Mouse (Mus musculus) liver, adult 10 weeks (tissue): ENCODE measurements around the gene Tspan1. TPM values are rescaled to one million over a fixed set of nuclear protein-coding genes. Genes with fewer than 3 reads are reported as not detected.

ENCODE experiments used
- polyA plus RNA-seq: library from polyadenylated mRNA; stranded (reverse); fragments of 350-450 nt; fragmentation: Illumina TruSeq; extraction: RNeasy Lipid Tissue Mini Kit (QIAGEN cat#74804); gene quantifications from one replicate; pipeline ENCODE4 v1.2.3, GENCODE M21; 2014; ENCODE audit warnings: low read depth, low replicate concordance

Tspan1 gene
- not detected for polyA plus RNA-seq

DNA sequence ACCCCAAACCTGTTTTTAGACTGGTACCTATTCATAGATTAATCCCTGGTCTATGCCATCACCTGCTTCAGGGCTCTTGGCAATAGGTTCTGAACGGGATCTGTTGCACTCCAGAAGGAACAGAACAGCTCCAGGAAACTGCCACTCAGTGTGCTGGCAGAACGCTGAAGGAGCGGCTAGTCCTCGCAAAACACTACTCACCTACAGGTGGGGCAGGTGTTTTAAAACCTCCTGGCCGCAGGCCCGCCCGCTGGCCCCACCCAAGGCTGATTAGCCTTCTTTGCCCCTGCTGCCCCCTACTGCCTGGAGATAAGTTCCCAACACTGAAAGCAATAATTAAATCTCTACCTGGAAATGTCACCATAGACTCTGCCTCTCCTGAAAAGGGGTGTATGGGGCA, at the start of gene Tspan1:
Tspan1 (minus strand) TSS at position 198 of the 400 bp plus-strand sequence.

DNA sequence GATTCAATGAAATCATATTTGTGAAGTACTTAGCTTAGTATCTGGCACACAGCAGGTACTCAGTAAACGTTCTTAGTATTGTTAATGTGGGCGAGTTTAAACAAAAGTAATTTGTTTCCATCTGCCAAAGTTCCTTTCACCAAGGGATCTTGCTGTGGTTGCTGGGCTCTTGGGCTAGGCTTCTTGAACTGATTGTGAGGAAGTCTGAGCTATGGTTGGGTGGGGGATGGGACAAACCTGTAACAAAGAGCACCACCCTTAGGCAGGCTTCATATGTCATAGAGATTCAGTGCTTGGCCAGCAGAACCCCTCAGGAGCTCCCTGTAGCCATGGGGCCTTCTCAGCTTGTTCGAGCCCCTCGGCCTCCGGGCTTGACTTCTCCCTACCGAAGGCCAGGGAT, 5.7 kb upstream of the Tspan1 start, which contains the start of the genes 1700042G07Rik and Gm49337:
1700042G07Rik (plus strand) TSS at position 301 of the 400 bp plus-strand sequence.
Gm49337 (plus strand) TSS at position 313 of the 400 bp plus-strand sequence.

DNA sequence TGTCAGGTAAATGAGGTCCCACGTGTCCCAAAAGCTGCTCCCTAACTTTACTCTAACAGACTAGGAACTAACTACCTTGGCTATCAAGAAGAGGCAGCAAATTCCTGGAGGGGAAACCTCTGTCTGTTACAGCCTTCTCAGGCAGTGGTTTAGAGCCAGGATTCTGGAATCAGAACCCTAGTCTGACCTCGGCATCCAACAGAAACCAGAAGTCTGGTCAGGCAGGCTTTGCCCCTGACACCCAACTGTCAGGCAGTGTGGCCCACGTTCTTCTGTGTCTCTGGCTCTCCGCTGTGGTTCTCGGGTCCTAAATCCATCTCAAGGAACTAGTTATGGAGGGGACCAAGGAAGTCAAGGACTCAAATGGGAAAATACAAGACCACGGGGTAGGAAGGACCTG, 16.2 kb downstream of the Tspan1 start, which contains the start of gene Lurap1:
Lurap1 (minus strand) TSS at position 101 of the 400 bp plus-strand sequence.

GRCm38 (mm10) chr4:116123602-116124519, 43.5 kb downstream of the Tspan1 start, which contains the start of the genes Rad54l and Pomgnt1:
Rad54l (minus strand) TSS chr4:116123690.
Pomgnt1 (plus strand) TSS chr4:116123840.

Other genes with a start within 250 kb of the Tspan1 start
- not detected for gene Dmbx1, start 227.7 kb downstream of the Tspan1 start, polyA plus RNA-seq
- gene Faah, start 149.7 kb downstream of the Tspan1 start, polyA plus RNA-seq = 25.8 TPM
- gene Nsun4, start 113.7 kb downstream of the Tspan1 start, polyA plus RNA-seq = 10.8 TPM
- gene Uqcrh, start 92.5 kb downstream of the Tspan1 start, polyA plus RNA-seq = 397 TPM
- 5.2 TPM for gene Lrrc41, start 92.3 kb downstream of the Tspan1 start, polyA plus RNA-seq
- gene Rad54l, start 43.9 kb downstream of the Tspan1 start, polyA plus RNA-seq = not detected
- gene Pomgnt1, start 43.8 kb downstream of the Tspan1 start, polyA plus RNA-seq = 4.5 TPM
- 0.21 TPM for gene Lurap1, start 16.3 kb downstream of the Tspan1 start, polyA plus RNA-seq
- not detected for gene 1700042G07Rik, start 5.8 kb upstream of the Tspan1 start, polyA plus RNA-seq
- not detected for gene Gm49337, start 5.8 kb upstream of the Tspan1 start, polyA plus RNA-seq
- gene Pik3r3, start 54.0 kb upstream of the Tspan1 start, polyA plus RNA-seq = 2.2 TPM